ENCODE assay signal across 14 mouse cellular contexts in the genomic region with DNA sequence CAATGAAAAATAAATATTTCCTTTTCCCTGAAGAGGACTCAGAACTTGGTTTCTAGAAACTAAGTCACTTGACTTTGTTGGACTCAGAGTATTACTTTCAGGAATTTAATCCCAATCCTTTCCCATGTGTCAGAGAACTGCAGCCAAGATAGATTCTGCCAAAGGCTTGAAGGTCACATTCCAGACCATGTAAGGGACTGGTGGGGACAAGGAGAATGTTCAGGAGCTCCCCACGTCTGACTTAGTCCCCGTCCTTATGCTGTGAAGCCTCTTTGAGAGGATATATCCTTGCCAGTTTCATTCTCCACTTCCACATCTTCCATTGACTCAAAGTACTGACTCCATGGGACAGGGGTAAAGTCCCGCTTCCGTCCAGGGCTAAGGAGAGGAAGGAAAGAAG. TPM values are rescaled to one million over a fixed set of nuclear protein-coding genes. Genes with fewer than 3 reads are reported as not detected.
DNase-seq lines count a peak whose midpoint lies in the region; ATAC-seq lines count a peak whose summit lies in the region.
"Had no signal": no experiment of that assay in that cellular context is flagged by ENCODE, and none has a peak within 500 bp of the region (broad histone marks: within the 10 kb centered on the region; RNA-seq: fewer than 3 reads in every experiment).

No protein-coding gene starts in this region.

- no peak for ATAC-seq in activated CD4-positive, CD25-positive, alpha-beta regulatory T cell, adult 4 months
- ATAC-seq: forebrain, embryonic 14.5 days; midbrain, embryonic 16.5 days had no signal

- intact Hi-C loops in heart, postnatal 10 days (cut with DNase I), result no loop called here

- DNase-seq in gastrocnemius, postnatal 25 days, result peak; percentile 21
- DNase-seq in gastrocnemius, postnatal 4 days (ENCODE audit: low spot score in 2 of 2), result no peak
- DNase-seq in kidney, adult 8-10 months, result peak; percentile 9 to 15
- DNase-seq in kidney, adult 11 months, result no peak
- peak; percentile 17 for DNase-seq in NIH3T3 (ENCODE audit: low read depth)
- peak; percentile 65 to 66 for DNase-seq in heart, postnatal 10 days
- DNase-seq: adrenal gland, postnatal 10 days; cerebellum, adult 2 months; lung, postnatal 10 days; right cerebral cortex, adult 18-20 months; thymus, adult 18-20 months had no signal

RNA-seq across cellular contexts. Expression of a gene that starts 17.0 kb away (rescaled TPM):
- total RNA-seq in gastrocnemius, postnatal 25 days (2021), result 1 to 10 TPM; 5.3 to 5.4 TPM
- 10 to 100 TPM; 12.6 to 14.3 TPM for total RNA-seq in gastrocnemius, postnatal 4 days (2021)
- total RNA-seq in heart, postnatal 10 days (2021), result 10 to 100 TPM; 11.2 to 13.1 TPM
- 10 to 100 TPM; 29.3 to 30.8 TPM for polyA plus RNA-seq in activated CD4-positive, CD25-positive, alpha-beta regulatory T cell, adult 4 months (2017; shearing (Covaris generic))

RNA-seq across cellular contexts. Expression of a gene that starts 17.1 kb away (rescaled TPM):
- total RNA-seq in gastrocnemius, postnatal 25 days (2021), result 10 to 100 TPM; 22.3 to 25.2 TPM
- total RNA-seq in gastrocnemius, postnatal 4 days (2021), result 10 to 100 TPM; 31.4 to 42.2 TPM
- 10 to 100 TPM; 43.5 to 44.8 TPM for total RNA-seq in heart, postnatal 10 days (2021)
- polyA plus RNA-seq in activated CD4-positive, CD25-positive, alpha-beta regulatory T cell, adult 4 months (2017; shearing (Covaris generic)), result 10 to 100 TPM; 21.7 to 27.2 TPM

Comparison
In these comparisons a context has a peak if more than half of its experiments do, and no peak if none do; other contexts are left out.
1. DNase-seq: peak in gastrocnemius, postnatal 25 days (single experiment), kidney, adult 8-10 months (2 of 2), NIH3T3 (single experiment) and heart, postnatal 10 days (2 of 2); none in gastrocnemius, postnatal 4 days (0 of 2) and kidney, adult 11 months (single experiment).